ENCODE assay signal across 18 mouse cellular contexts in genomic region chr5:113107709-113108108, GRCm38 (mm10). TPM values are rescaled to one million over a fixed set of nuclear protein-coding genes. Genes with fewer than 3 reads are reported as not detected.
DNase-seq lines count a peak whose midpoint lies in the region; ATAC-seq lines count a peak whose summit lies in the region.
"Had no signal": no experiment of that assay in that cellular context is flagged by ENCODE, and none has a peak within 500 bp of the region (broad histone marks: within the 10 kb centered on the region; RNA-seq: fewer than 3 reads in every experiment).

No protein-coding gene starts in this region.

- H3K36me3 ChIP-seq in limb, embryonic 12.5 days: no peaks in the 10 kb centered on the region
- H3K36me3 ChIP-seq in limb, embryonic 10.5 days: no peaks in the 10 kb centered on the region
- H3K36me3 ChIP-seq in heart, embryonic 16.5 days (ENCODE audit: control insufficient read depth, insufficient read depth): no peaks in the 10 kb centered on the region
- H3K36me3 ChIP-seq: hindbrain, embryonic 12.5 days; midbrain, embryonic 12.5 days; neural tube, embryonic 12.5 days had no signal

- no peaks in the 10 kb centered on the region for H3K27me3 ChIP-seq in limb, embryonic 12.5 days
- no peaks in the 10 kb centered on the region for H3K27me3 ChIP-seq in limb, embryonic 10.5 days (ENCODE audit: low read depth, poor library complexity, severe bottlenecking)
- H3K27me3 ChIP-seq in heart, embryonic 16.5 days (ENCODE audit: control insufficient read depth, insufficient read depth, low read length): no peaks in the 10 kb centered on the region
- H3K27me3 ChIP-seq: hindbrain, embryonic 12.5 days; midbrain, embryonic 12.5 days; neural tube, embryonic 12.5 days had no signal

- DNase-seq in adrenal gland, adult 8-10 months: peak; percentile 22
- DNase-seq in adrenal gland, adult 18-20 months (ENCODE audit: low spot score in 2 of 2): no peak
- no peak for DNase-seq in limb, embryonic 10.5 days (ENCODE audit: low spot score)
- DNase-seq in lung, postnatal 14 days: peak; percentile 55
- DNase-seq in layer of hippocampus, postnatal 25 days (ENCODE audit: extremely low spot score in 1 of 2, low spot score in 1 of 2): no peak
- DNase-seq in frontal cortex, postnatal 36 days (ENCODE audit: low spot score in 2 of 2): no peak
- DNase-seq: cerebellum, adult 8-10 months; forebrain, postnatal 0 days; left cerebral cortex, postnatal 4 days; thymus, postnatal 36 days had no signal

- H3K4me2 ChIP-seq in limb, embryonic 12.5 days: no peak overlapping the region
- H3K4me2 ChIP-seq in heart, embryonic 16.5 days (ENCODE audit: low read depth, low read length): no peak overlapping the region
- H3K4me2 ChIP-seq: hindbrain, embryonic 12.5 days; midbrain, embryonic 12.5 days; neural tube, embryonic 12.5 days had no signal

- no peak overlapping the region for H3K4me3 ChIP-seq in limb, embryonic 12.5 days (replicated peaks)
- no peak overlapping the region for H3K4me3 ChIP-seq in limb, embryonic 10.5 days
- no peak overlapping the region for H3K4me3 ChIP-seq in heart, embryonic 16.5 days (ENCODE audit: low read length)
- H3K4me3 ChIP-seq: hindbrain, embryonic 12.5 days; midbrain, embryonic 12.5 days; neural tube, embryonic 12.5 days had no signal

- 70% methylated on average over 3 of the region's 3 CpGs for WGBS in limb, embryonic 12.5 days
- WGBS in limb, embryonic 10.5 days: 93% methylated on average over 3 of the region's 3 CpGs
- 38% methylated on average over 2 of the region's 3 CpGs for WGBS in heart, embryonic 16.5 days

- H3K27ac ChIP-seq in limb, embryonic 12.5 days: peak overlapping the region; percentile 41; the same call in 1 of the 2 replicates
- H3K27ac ChIP-seq in limb, embryonic 10.5 days: no peak overlapping the region
- peak overlapping the region; percentile 83 for H3K27ac ChIP-seq in heart, embryonic 16.5 days (ENCODE audit: low read length)
- H3K27ac ChIP-seq: hindbrain, embryonic 12.5 days; kidney, postnatal 0 days; midbrain, embryonic 12.5 days; neural tube, embryonic 12.5 days had no signal

- H3K9me3 ChIP-seq in limb, embryonic 12.5 days: no peaks in the 10 kb centered on the region
- no peaks in the 10 kb centered on the region for H3K9me3 ChIP-seq in limb, embryonic 10.5 days (replicated peaks)
- H3K9me3 ChIP-seq in heart, embryonic 16.5 days (replicated peaks; ENCODE audit: control insufficient read depth, low read length): no peaks in the 10 kb centered on the region
- H3K9me3 ChIP-seq: hindbrain, embryonic 12.5 days; midbrain, embryonic 12.5 days; neural tube, embryonic 12.5 days had no signal

- H3K4me1 ChIP-seq in limb, embryonic 12.5 days (replicated peaks): peaks cover 32% of the 10 kb centered on the region
- H3K4me1 ChIP-seq in limb, embryonic 10.5 days: peaks cover 24% of the 10 kb centered on the region
- peaks cover 56% of the 10 kb centered on the region for H3K4me1 ChIP-seq in heart, embryonic 16.5 days (ENCODE audit: control insufficient read depth, insufficient read depth, low read length)

- ATAC-seq in limb, embryonic 12.5 days (ENCODE audit: insufficient number of reproducible peaks, insufficient read depth, low FRiP score, low TSS enrichment, low read depth): no peak
- ATAC-seq in heart, embryonic 16.5 days (replicated peaks; ENCODE audit: extremely low read depth, insufficient read depth, low FRiP score): 0 out of 2 replicates have a peak, but pooled peaks have one; percentile 50
- ATAC-seq: forebrain, postnatal 0 days had no signal

- no peak overlapping the region for H3K9ac ChIP-seq in limb, embryonic 12.5 days (replicated peaks)
- H3K9ac ChIP-seq in heart, embryonic 16.5 days (ENCODE audit: low read length): peak overlapping the region; percentile 9; the same call in 1 of the 2 replicates
- H3K9ac ChIP-seq: forebrain, postnatal 0 days; hindbrain, embryonic 12.5 days; midbrain, embryonic 12.5 days; neural tube, embryonic 12.5 days had no signal

RNA-seq across cellular contexts. Expression of gene Crybb3, which starts 26.3 kb away (rescaled TPM):
- 1 to 10 TPM in 2 of 4 experiments, under 1 TPM in 1, not detected in 1; 0.84 to 2.6 (median 2.3) TPM for total RNA-seq in adrenal gland, adult 8-10 months (2022)
- total RNA-seq in adrenal gland, adult 18-20 months (2021): 1 to 10 TPM in 1 of 2 experiments, under 1 TPM in 1; 0.50 to 1.3 TPM
- polyA plus RNA-seq in limb, embryonic 12.5 days (2016; fragmentation: Nextera tagmentation; extraction: Ambion mirVana): 1.4 TPM in 2 replicates
- polyA plus RNA-seq in limb, embryonic 10.5 days (2016; fragmentation: Nextera tagmentation; extraction: Ambion mirVana): 0.33 and 0.59 TPM in 2 replicates
- polyA plus RNA-seq in heart, embryonic 16.5 days (2015; fragmentation: Nextera tagmentation; extraction: Ambion mirVana): 0.91 and 1.1 TPM in 2 replicates
- 1 to 10 TPM; 1.5 to 2.8 TPM for total RNA-seq in layer of hippocampus, postnatal 25 days (2021)
- total RNA-seq: MEL had no signal

RNA-seq across cellular contexts. Expression of gene Crybb2, which starts 37.8 kb away (rescaled TPM):
- total RNA-seq in adrenal gland, adult 8-10 months (2022): not detected
- not detected for total RNA-seq in adrenal gland, adult 18-20 months (2021)
- not detected in 2 replicates for polyA plus RNA-seq in limb, embryonic 12.5 days (2016; fragmentation: Nextera tagmentation; extraction: Ambion mirVana)
- not detected in 2 replicates for polyA plus RNA-seq in limb, embryonic 10.5 days (2016; fragmentation: Nextera tagmentation; extraction: Ambion mirVana)
- polyA plus RNA-seq in heart, embryonic 16.5 days (2015; fragmentation: Nextera tagmentation; extraction: Ambion mirVana): not detected in 2 replicates
- not detected for total RNA-seq in layer of hippocampus, postnatal 25 days (2021)
- total RNA-seq: forebrain, postnatal 0 days; left cerebral cortex, postnatal 4 days; MEL had no signal
- polyA plus RNA-seq: embryonic facial prominence, embryonic 11.5 days; forebrain, postnatal 0 days; hindbrain, embryonic 12.5 days; kidney, postnatal 0 days; midbrain, embryonic 12.5 days; neural tube, embryonic 12.5 days had no signal

Comparison
In these comparisons a context has a peak if more than half of its experiments do, and no peak if none do; other contexts are left out.
1. DNase-seq: peak in adrenal gland, adult 8-10 months (single experiment) and lung, postnatal 14 days (single experiment); none in adrenal gland, adult 18-20 months (0 of 2), limb, embryonic 10.5 days (single experiment), layer of hippocampus, postnatal 25 days (0 of 2) and frontal cortex, postnatal 36 days (0 of 2).